Mouse (Mus musculus): Measurements from ENCODE around the gene Rhox3e.
"Not testable (repeated sequence)": the region's sequence is repeated elsewhere in the genome, so short reads cannot be mapped to it uniquely, and the experiment has no call there.

The Rhox3e gene

DNA sequence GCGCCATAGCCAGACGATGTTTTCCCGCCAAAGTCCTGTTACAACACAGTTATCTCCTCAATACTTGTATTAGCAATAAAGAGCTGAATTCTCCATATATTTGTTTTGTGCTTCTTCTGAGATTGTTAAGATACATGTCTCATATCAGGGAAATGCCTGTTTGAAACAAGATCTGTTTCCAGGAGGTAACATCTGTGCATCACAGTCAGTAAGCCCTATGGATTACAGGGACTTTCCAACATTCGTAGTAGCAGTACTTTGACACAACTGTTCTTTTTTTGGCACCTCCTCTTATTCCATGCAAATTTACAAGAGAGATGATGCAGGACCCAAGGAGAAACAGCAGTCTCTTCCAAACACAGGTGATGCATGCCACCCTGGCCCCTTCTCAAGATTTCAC lies at the start of gene Rhox3e:
Rhox3e (plus strand) TSS at position 301 of the 400 bp plus-strand sequence.
- DNase-seq (ENCODE audit: low spot score in 2 of 2): not testable (repeated sequence)

DNA sequence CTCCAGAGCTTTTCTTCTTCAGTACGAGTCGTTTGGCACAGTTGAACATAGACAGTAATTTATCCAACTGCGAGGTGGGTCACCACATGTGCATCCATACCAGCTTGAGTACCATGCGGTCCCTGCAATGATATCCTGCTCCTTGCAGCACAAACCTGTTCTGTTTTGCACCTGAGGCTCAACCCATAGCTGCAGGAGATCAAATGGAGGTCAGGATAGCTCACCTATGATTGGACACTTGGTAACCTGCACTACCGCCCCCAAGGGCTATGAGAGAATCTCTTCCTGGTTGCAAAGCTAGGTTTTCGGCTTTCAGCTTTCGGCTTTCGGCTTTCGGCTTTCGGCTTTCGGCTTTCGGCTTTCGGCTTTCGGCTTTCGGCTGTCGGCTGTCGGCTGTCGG lies 27.8 kb upstream of the Rhox3e start, which contains the start of gene Rhox4d:
Rhox4d (plus strand) TSS at position 301 of the 400 bp plus-strand sequence.
- not testable (repeated sequence) for DNase-seq (ENCODE audit: low spot score in 2 of 2)

DNA sequence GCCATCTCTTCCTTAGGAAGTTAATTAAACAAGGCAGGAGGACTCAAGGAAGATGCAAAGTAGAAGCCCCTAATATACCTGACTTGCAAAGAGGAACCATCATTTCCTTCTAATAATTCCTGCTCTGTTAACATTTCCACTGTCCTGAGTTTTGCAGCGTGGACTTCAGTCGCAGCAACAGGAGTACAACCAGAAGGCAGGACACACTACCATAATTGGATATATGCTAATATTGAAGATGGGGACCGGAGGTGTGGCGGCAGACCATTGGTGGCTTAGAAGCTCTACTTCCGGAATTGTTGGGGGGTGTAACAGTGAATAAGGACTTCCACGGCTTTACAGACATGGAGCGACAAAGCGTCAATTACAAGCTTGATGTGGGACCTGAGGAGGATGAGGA lies 11.7 kb upstream of the Rhox3e start, which contains the start of gene Rhox2e:
Rhox2e (plus strand) TSS at position 301 of the 400 bp plus-strand sequence.
- not testable (repeated sequence) for DNase-seq (ENCODE audit: low spot score in 2 of 2)

DNA sequence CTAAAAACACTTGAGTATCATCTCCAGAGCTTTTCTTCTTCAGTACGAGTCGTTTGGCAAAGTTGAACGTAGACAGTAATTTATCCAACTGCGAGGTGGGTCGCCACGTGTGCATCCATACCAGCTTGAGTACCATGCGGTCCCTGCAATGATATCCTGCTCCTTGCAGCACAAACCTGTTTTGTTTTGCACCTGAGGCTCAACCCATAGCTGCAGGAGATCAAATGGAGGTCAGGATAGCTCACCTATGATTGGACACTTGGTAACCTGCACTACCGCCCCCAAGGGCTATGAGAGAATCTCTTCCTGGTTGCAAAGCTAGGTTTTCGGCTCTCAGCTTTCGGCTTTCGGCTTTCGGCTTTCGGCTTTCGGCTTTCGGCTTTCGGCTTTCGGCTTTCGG lies 15.3 kb downstream of the Rhox3e start, which contains the start of gene Rhox4e:
Rhox4e (plus strand) TSS at position 301 of the 400 bp plus-strand sequence.
- not testable (repeated sequence) for DNase-seq (ENCODE audit: low spot score in 2 of 2)

DNA sequence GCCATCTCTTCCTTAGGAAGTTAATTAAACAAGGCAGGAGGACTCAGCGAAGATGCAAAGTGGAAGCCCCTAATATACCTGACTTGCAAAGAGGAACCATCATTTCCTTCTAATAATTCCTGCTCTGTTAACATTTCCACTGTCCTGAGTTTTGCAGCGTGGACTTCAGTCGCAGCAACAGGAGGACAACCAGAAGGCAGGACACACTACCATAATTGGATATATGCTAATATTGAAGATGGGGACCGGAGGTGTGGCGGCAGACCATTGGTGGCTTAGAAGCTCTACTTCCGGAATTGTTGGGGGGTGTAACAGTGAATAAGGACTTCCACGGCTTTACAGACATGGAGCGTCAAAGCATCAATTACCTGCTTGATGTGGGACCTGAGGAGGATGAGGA lies 29.3 kb downstream of the Rhox3e start, which contains the start of gene Rhox2f:
Rhox2f (plus strand) TSS at position 301 of the 400 bp plus-strand sequence.
- DNase-seq (ENCODE audit: low spot score in 2 of 2): not testable (repeated sequence)

DNA sequence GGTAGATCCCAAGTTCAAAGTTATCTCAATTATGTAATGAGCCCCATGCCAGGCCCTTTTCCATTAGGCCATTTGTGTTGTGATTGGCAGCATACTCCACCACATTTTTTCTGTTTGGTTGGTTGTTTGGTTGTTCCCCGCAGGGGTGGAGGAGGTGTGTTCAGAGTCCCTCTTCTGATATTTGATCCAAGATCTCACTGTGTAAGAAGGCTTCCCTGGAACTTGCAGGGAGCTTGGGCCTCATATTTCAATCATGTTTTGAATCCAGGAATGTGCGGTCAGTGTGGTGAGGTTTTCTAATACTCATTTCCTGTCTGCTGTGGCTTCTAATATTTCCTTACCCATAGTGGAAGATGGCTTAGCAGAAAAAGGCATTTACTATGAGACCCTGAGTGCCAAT lies 30.8 kb downstream of the Rhox3e start:
- not testable (repeated sequence) for DNase-seq (ENCODE audit: low spot score in 2 of 2)

DNA sequence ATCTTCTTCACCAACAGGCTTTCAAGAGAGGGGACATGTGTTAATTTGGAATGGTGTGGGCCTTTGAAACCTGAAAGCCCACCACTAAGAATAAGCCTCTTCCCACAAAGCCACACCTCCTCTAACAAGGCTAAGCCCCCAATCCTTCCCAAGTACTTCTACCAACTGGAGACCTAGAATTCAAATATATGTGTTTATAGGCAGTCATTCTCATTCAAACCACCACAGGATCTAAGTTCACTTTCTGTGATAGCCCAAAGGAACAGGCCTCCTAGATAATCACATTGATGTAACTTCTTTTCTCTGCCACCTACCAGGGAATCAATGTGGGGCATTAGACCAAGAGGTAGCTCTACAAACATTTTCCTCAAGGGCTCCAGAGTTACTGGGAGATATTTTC lies 38.9 kb downstream of the Rhox3e start, which contains the start of gene Rhox3f:
Rhox3f (plus strand) TSS at position 301 of the 400 bp plus-strand sequence.
- DNase-seq (ENCODE audit: low spot score in 2 of 2): not testable (repeated sequence)

Data from thymus, postnatal 10 days (tissue).